Mouse (Mus musculus) hematopoietic stem cell, adult 5-6 weeks (primary cell): ENCODE measurements around the gene Brsk2. TPM values are rescaled to one million over a fixed set of nuclear protein-coding genes. Genes with fewer than 3 reads are reported as not detected.
"Not testable (repeated sequence)": the region's sequence is repeated elsewhere in the genome, so short reads cannot be mapped to it uniquely, and the experiment has no call there.

ENCODE experiments used
- ATAC-seq, 2 experiments: fragments of 125-278 bp in 1 of 2; replicated peaks in 1 of 2; 2 replicates each; pipeline ENCODE4 v1.8.0; 2016 to 2017; ENCODE audit warnings: inconsistent platforms in 2 of 2, mild to moderate bottlenecking in 2 of 2, moderate number of reproducible peaks in 2 of 2, low read depth in 1 of 2, moderate TSS enrichment in 1 of 2; ENCODE audit not compliant: low FRiP score in 2 of 2, poor library complexity in 2 of 2, severe bottlenecking in 2 of 2, insufficient read depth in 1 of 2, low TSS enrichment in 1 of 2
- total RNA-seq: library from RNA; stranded (forward); fragments of 172-1452, 232-1000 nt; gene quantifications from 2 replicates; pipeline ENCODE4 v1.2.3, GENCODE M21; 2017

Brsk2 gene
- total RNA-seq: not detected in 2 replicates

GRCm38 (mm10) chr7:141948906-141949798 lies at the start of gene Brsk2:
TSS of gene Brsk2 (plus strand) at chr7:141949751.
- peak; percentile 94 to 98 for ATAC-seq

DNA sequence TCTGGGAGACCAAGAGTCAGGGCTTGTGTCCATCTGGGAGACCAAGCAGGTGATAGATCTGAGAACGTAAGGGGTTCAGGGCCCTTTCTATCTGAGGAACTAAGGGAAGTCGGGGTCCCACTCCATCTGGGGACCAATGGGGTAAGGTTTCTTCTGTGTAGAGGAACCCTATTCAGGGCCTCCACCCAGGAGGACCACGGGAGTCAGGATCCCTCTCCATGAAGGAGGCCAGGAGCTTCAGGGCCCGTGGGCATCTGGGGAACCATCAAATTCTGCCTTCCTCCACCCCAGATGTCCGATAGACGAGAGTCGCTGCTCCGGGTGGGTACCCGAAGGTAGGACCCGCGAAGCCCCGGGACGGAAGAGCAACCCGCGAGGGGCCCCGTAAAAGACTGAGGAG lies 47.7 kb upstream of the Brsk2 start:
- peak in 1 of 2 experiments; percentile 18; a peak in 2 of 4 replicates for ATAC-seq

- peak; percentile 91 to 93 for ATAC-seq
Measured at GRCm38 (mm10) chr7:141902269-141902729, 47.3 kb upstream of the Brsk2 start.

DNA sequence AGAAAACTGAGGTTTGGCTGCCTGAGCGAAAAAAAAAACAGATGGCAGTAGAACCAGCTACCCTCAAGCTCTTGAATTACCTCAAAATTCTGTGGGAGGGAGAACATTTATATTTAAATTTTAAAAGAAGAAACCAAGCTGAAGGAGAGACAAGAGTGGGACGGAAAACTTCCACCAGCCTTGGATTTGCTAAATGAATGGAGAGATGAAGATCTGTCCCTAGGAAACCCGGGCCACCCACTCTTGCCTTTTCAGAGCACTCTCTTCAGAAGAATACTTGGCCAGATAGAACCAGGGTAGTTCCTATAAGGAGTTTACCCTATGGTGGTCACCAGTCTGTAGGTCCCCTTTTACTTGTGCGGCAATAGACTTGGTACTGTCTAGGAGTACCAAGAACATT lies 46.8 kb upstream of the Brsk2 start:
- no peak for ATAC-seq

GRCm38 (mm10) chr7:141908591-141908990 lies 41.0 kb upstream of the Brsk2 start:
- ATAC-seq: no peak

- ATAC-seq: peak; percentile 56 to 84; a peak in 3 of 4 replicates
Measured at GRCm38 (mm10) chr7:141911305-141911704, 38.2 kb upstream of the Brsk2 start.

DNA sequence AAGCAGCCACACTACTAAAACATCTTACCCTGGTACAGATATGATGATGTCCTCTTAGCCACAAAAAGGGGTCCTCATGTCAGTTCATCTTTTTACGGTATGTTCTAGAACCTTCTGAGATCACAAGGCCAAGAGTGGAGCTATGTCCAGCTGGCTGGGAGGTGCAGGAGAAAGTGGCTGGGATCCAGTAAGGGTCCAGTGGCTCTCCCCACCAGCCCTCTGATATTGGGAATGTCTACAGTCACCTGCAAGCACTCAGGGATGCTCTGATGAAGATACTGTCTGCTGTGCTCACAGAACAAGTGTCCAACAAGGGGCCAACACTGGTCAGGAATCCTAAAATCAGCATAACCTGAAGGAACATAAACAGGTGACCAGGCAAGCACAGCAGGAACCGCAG lies 31.1 kb upstream of the Brsk2 start, which contains the start of gene Tollip:
Tollip (minus strand) TSS at position 101 of the 400 bp plus-strand sequence.
- no peak for ATAC-seq

- not testable (repeated sequence) for ATAC-seq
Measured at GRCm38 (mm10) chr7:141924121-141924520, 25.4 kb upstream of the Brsk2 start.

DNA sequence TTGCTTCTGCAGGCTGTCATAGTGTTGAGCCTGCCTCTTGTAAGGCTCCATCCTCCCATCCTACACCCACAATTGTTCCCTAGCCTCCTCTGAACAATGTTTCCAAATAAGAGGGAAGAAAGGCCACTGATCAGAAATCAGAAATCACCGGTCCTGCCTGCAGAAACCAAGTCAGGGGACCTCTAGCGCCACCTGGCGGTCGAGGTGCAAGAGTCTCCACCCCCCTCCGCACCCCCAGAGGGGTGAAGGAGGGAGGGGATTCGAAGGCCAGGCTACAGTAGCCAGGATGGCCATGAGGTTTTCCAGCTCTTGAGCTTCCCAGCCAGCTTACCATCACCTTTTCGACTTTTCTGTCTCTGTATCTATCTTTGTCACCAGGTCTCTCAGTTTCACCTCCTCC lies 24.6 kb upstream of the Brsk2 start:
- ATAC-seq: peak; percentile 62 to 72

- ATAC-seq: no peak
Measured at GRCm38 (mm10) chr7:141928642-141929041, 20.9 kb upstream of the Brsk2 start.

DNA sequence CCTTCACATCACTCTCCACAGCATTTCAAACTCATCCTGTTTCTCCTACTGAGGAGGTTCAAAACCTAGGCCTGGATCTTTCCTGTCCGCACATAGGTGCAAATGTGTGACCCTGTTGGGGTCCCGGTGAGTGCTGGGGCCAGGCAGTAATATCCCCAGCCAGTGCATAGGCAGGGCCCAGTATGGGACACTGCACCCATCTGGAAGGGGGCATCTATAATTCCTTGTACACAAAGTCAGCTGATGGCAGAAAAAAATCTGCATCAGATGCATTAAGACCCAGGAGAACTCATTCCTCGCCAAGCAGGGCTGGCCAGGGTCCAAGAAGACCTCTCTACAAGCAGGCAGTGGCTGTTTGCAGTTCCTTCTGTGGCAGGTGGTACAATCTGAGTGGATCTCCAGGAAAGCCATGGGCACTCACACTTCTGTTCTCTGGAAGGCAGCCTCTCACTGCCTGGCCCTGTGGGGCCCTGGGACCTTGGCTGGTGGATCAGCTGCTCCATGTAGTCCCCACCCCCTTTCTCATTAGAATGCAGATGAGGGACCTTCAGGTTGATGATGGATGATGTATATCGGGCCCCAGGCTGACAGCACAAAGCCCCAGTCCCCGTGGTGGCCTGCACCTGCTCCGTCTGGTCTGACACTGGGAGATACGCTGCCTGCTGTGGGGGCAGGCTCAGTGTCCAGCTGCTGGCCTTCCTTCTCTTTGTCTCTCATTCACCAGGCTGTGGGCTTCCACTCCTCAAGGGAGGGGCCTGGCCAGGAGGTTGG lies 15.2 kb upstream of the Brsk2 start:
- no peak for ATAC-seq

GRCm38 (mm10) chr7:141934951-141935350 lies 14.6 kb upstream of the Brsk2 start:
- no peak for ATAC-seq

GRCm38 (mm10) chr7:141943444-141943843 lies 6.1 kb upstream of the Brsk2 start:
- ATAC-seq: no peak

GRCm38 (mm10) chr7:141945927-141946326 lies 3.6 kb upstream of the Brsk2 start:
- ATAC-seq: no peak

DNA sequence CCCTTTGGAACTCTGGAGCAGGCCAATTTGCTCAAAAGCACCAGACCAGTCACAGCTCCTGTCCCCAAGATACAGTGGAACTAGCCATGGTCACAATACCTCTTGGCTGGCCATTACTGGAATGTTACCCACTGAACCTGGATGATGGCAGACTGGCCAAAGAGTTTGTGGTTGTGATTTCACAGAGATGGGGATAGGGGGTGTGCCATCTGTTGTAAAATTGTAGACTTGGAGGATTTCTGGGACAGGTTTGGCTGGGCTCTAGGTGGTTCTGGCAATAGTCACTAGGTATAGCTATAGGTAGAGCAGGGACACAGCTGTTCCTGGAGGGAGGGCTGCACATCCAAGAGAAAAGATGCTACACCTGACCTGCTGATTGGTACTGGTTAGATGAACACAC lies 2.0 kb upstream of the Brsk2 start:
- ATAC-seq: no peak

- ATAC-seq: no peak
Measured at GRCm38 (mm10) chr7:141948045-141948444, 1.5 kb upstream of the Brsk2 start.

DNA sequence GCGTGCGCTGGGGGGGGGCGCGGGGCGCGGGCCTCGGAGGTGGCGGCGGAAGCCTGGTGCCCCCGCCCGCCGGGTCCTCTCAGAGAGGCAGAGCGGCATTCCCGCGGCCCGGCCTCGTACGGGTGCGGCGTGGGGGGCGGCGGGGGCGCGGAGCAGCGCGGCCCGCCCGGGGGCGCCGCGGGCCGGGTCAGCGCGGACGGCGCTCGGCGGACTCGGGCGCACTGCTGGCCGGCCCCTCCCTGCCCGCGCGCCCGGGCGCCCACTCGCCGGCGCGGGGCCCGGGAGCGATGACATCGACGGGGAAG lies 200 bp downstream of the Brsk2 start:
- ATAC-seq: no peak
